9 mouse cellular contexts compared by ENCODE assay signal in genomic region chr4:123758306-123758705, GRCm38 (mm10). TPM values are rescaled to one million over a fixed set of nuclear protein-coding genes. Genes with fewer than 3 reads are reported as not detected.
DNase-seq lines count a peak whose midpoint lies in the region; ATAC-seq and TF ChIP-seq lines count a peak whose summit lies in the region.
"Had no signal": no experiment of that assay in that cellular context is flagged by ENCODE, and none has a peak within 500 bp of the region (broad histone marks: within the 10 kb centered on the region; RNA-seq: fewer than 3 reads in every experiment).

No protein-coding gene starts in this region.

- peak; percentile 49 for TF ChIP-seq CTCF in gastrocnemius, adult 2 months (IDR thresholded peaks at IDR 0.05)
- TF ChIP-seq CTCF in stomach, postnatal 0 days (IDR thresholded peaks at IDR 0.05; ENCODE audit: low read depth) = peak; percentile 77

- H3K9me3 ChIP-seq in stomach, postnatal 0 days (ENCODE audit: control insufficient read depth, low read length) = no peaks in the 10 kb centered on the region

- intact Hi-C loops in gastrocnemius, adult 2 months (cut with DNase I) = loop anchor here (2.0 kb wide), 1 partner anchor 140 kb away; no protein-coding TSS in a partner anchor
- intact Hi-C loops in gastrocnemius, postnatal 14 days (cut with DNase I; ENCODE audit: low total_unique reads) = loop anchor here (5.0 kb wide), 1 partner anchor 139 kb away; no protein-coding TSS in a partner anchor
- intact Hi-C loops in left cerebral cortex, postnatal 25 days (cut with DNase I) = loop anchor here (2.0 kb wide), 1 partner anchor 140 kb away; no protein-coding TSS in a partner anchor
- intact Hi-C loops in left cerebral cortex, postnatal 4 days (cut with DNase I) = no loop called here

- no peak overlapping the region for H3K4me3 ChIP-seq in gastrocnemius, adult 2 months
- H3K4me3 ChIP-seq in stomach, postnatal 0 days (ENCODE audit: low read depth, low read length) = no peak overlapping the region
- H3K4me3 ChIP-seq: myocyte had no signal

- H3K27me3 ChIP-seq in stomach, postnatal 0 days (ENCODE audit: control insufficient read depth, insufficient read depth, low read length) = no peaks in the 10 kb centered on the region

- DNase-seq in gastrocnemius, adult 2 months = no peak
- DNase-seq in gastrocnemius, postnatal 14 days = no peak
- DNase-seq in thymus, postnatal 14 days = peak; percentile 22
- DNase-seq in thymus, adult 18-20 months = no peak
- peak; percentile 36 to 47 for DNase-seq in kidney, postnatal 25 days
- peak; percentile 48 for DNase-seq in stomach, postnatal 0 days (ENCODE audit: low spot score)
- no peak for DNase-seq in left cerebral cortex, postnatal 25 days (ENCODE audit: low spot score in 2 of 2)
- DNase-seq in left cerebral cortex, postnatal 4 days = no peak

- H3K36me3 ChIP-seq in stomach, postnatal 0 days (ENCODE audit: control insufficient read depth, insufficient read depth, low read length) = no peaks in the 10 kb centered on the region

- H3K4me2 ChIP-seq in stomach, postnatal 0 days (replicated peaks; ENCODE audit: low read depth) = no peak overlapping the region

- no peak overlapping the region for H3K27ac ChIP-seq in gastrocnemius, adult 2 months
- H3K27ac ChIP-seq in stomach, postnatal 0 days (replicated peaks) = no peak overlapping the region

- ATAC-seq in stomach, postnatal 0 days (ENCODE audit: low FRiP score, low TSS enrichment) = peak; percentile 79; the same call in 1 of the 2 replicates

- H3K9ac ChIP-seq in stomach, postnatal 0 days (ENCODE audit: low read length) = no peak overlapping the region

- no peaks in the 10 kb centered on the region for H3K4me1 ChIP-seq in stomach, postnatal 0 days (replicated peaks; ENCODE audit: control insufficient read depth, insufficient read depth)

- WGBS in stomach, postnatal 0 days = 50% methylated on average over 4 of the region's 4 CpGs

- TF ChIP-seq EP300 in stomach, postnatal 0 days (optimal IDR thresholded peaks at IDR 0.05) = no peak

RNA-seq across cellular contexts. Expression of gene Akirin1, which starts 8.2 kb away (rescaled TPM):
- 10 to 100 TPM; 24.1 to 24.5 TPM for total RNA-seq in gastrocnemius, adult 2 months (2021)
- 10 to 100 TPM; 18.2 to 18.9 TPM for total RNA-seq in gastrocnemius, postnatal 14 days (2021)
- polyA plus RNA-seq in stomach, postnatal 0 days (2015; fragmentation: Nextera tagmentation; extraction: Ambion mirVana) = 42.3 and 46.6 TPM in 2 replicates
- 10 to 100 TPM; 63.4 to 65.5 TPM for total RNA-seq in left cerebral cortex, postnatal 25 days (2021)
- total RNA-seq in left cerebral cortex, postnatal 4 days (2021) = 10 to 100 TPM; 46.5 to 46.9 TPM

RNA-seq across cellular contexts. Expression of gene Rhbdl2, which starts 29.4 kb away (rescaled TPM):
- total RNA-seq in gastrocnemius, adult 2 months (2021) = not detected
- under 1 TPM; 0.21 to 0.33 TPM for total RNA-seq in gastrocnemius, postnatal 14 days (2021)
- 9.5 and 11.0 TPM in 2 replicates for polyA plus RNA-seq in stomach, postnatal 0 days (2015; fragmentation: Nextera tagmentation; extraction: Ambion mirVana)
- 1 to 10 TPM; 1.3 to 1.4 TPM for total RNA-seq in left cerebral cortex, postnatal 25 days (2021)
- 1 to 10 TPM in 1 of 2 experiments, under 1 TPM in 1; 0.95 to 1.5 TPM for total RNA-seq in left cerebral cortex, postnatal 4 days (2021)

RNA-seq across cellular contexts. Expression of gene Ndufs5, which starts 40.3 kb away (rescaled TPM):
- 100 to 1,000 TPM; 242 to 305 TPM for total RNA-seq in gastrocnemius, adult 2 months (2021)
- 100 to 1,000 TPM; 256 to 285 TPM for total RNA-seq in gastrocnemius, postnatal 14 days (2021)
- polyA plus RNA-seq in stomach, postnatal 0 days (2015; fragmentation: Nextera tagmentation; extraction: Ambion mirVana) = 326 and 344 TPM in 2 replicates
- 100 to 1,000 TPM; 184 to 187 TPM for total RNA-seq in left cerebral cortex, postnatal 25 days (2021)
- total RNA-seq in left cerebral cortex, postnatal 4 days (2021) = 100 to 1,000 TPM; 134 to 138 TPM

Comparison
In these comparisons a context has a peak if more than half of its experiments do, and no peak if none do; other contexts are left out.
1. DNase-seq: peak in thymus, postnatal 14 days (single experiment), kidney, postnatal 25 days (2 of 2) and stomach, postnatal 0 days (single experiment); none in gastrocnemius, adult 2 months (single experiment), gastrocnemius, postnatal 14 days (single experiment), thymus, adult 18-20 months (0 of 2), left cerebral cortex, postnatal 25 days (0 of 2) and left cerebral cortex, postnatal 4 days (single experiment).